Mouse (Mus musculus) mesoderm, embryonic 11.5 days (tissue): ENCODE measurements around the gene Klrb1b.

Experiments
- DNase-seq: peaks from one replicate; pipeline ENCODE4 v3.0.0-alpha.2; 2012; ENCODE audit warnings: low read depth, low spot score

Klrb1b gene

DNA sequence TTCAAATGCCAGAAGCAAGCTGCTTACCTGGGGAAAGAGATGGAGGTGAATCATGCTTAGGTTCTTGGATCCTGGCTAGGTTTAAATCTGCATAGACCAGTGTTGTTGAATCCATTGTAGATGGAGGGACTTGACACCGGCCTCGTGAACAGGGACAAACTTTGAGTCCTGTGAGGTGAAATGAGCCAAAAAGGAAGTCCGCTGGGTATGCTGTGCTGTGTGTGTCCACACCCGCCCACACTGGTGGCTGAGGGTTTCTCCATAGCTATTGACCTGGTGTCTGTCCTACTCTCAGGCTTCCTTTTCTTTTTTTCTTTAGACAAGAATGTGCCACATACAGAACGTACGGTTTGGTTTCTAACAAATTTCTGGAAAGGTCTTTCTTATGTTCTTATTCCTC is at the start of gene Klrb1b, which contains the start of gene Gm44511:
TSS of gene Klrb1b (minus strand) at position 200 of the 400 bp plus-strand sequence.
TSS of gene Gm44511 (minus strand) at position 184 of the 400 bp plus-strand sequence.
- DNase-seq: no peak

DNA sequence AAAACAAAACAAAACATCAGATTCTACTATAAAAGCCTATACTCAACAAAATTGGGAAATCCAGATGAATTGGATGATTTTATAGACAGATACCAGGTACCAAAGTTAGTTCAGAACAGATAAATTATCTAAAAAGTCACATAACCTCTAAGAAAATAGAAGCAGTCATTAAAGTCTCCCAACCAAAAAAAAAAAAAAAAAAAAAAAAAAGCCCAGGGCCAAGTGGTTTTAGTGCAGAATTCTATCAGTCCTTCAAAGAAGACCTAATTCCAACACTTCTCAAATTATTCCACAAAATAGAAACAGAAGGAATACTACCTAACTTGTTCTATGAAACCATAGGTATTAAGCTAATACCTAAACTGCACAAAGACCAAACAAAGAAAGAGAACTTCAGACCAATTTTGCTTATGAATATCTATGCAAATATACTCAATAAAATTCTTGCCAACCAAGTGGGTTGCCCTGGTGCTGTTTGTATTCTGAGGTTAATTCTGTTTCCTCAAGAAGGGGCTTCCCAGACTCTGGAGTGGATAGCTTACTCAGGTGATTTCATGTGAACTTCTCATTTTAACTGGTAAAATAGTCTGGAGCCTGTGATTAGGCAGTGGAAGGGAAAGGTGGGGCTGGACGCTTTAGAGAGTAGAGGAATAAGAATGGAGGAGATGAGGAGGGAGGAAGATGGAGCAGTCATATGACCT is 45.9 kb upstream of the Klrb1b start:
- DNase-seq: no peak

DNA sequence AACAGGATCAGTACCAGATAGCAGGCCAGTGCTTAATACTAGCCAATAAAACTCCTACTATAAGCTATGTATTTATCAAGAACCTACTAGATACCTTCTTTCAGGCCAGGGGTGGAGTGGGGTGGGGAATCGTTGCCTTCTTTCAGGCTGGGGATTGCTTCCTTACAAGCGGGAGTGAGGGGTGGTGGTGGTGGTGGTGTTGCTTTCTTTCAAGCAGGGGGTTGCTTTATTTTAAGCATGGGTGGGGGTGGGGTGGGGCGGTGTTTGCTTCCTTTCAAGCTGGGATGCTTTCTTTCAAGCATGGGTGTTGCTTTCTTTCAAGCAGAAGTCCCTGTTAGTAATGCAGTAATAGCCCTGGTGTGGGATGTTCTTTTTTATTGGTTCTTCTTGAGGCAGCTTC is 42.7 kb upstream of the Klrb1b start:
- no peak for DNase-seq

DNA sequence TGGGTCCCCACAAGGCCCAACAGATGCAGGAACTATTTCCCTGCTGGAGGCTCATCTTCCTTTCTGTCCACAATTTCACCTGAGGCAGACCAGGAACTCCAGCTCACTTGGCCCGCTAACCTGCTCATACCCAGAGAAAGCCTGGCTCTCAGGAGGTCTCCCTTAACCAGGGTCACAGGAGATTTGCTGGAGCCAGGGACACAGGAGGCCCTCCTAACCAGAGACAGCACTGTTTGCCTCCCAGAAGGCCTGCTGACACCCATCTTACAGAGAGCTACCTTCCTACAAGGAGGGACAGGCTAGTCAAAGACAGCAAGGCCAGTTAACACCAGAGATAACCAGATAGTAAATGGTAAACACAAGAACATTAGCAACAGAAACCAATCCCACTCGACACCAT is 31.8 kb upstream of the Klrb1b start:
- no peak for DNase-seq

DNA sequence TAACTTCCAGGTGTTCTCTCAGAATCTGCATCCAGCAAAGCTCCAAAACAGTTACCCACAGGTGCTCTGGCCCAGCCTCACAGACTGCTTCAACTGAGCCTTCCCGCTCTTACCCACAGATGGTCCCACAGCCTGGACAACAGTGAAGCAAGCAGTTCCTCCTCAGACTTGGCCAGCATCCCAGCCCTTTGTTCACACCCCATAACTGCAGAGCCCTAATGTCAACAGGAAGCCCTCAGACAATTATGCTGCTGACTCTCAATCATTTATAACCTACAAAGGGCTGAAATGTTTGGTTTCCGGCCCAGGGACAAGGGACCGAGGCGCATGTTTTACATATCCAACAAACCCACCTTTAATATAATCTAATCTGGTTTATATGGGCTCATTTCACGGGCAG is 30.1 kb upstream of the Klrb1b start:
- no peak for DNase-seq

DNA sequence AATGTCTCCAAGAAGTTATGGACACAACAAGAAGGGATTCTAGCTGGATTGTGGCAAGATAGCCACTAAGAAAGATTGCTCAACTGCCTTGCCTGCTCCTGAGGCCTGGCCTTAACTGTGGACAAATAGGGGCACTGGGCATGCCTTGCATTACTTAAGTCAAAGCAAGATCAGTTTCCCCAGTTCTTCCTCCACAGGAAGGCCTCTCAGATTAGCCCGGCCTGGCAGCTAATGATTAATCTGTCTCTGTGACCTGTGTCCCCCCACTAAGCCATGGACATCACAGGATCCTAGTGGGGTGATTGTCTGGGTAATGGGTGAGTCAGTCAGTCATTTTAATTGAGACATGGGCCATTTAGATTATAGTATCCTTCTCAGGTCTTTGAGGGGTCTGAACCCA is 29.3 kb upstream of the Klrb1b start:
- DNase-seq: no peak

DNA sequence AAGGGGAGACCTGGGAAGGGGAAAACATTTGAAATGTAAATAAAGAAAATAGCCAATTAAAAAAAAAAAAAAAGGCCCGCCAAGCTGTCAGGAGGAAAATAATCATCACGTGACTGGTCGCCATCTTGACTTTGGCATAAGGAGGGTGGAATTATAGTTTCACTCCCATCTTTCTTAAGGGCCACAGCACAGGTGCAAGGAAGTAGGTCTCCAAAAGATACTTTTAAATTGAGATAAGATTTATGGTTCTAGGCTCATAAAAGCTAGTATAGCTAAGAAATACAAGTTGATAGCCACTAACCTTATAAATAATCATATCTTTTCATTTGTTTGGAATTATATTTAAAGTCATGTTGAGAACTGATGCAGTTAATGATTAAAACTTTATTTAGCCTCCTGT is 28.8 kb upstream of the Klrb1b start:
- no peak for DNase-seq

DNA sequence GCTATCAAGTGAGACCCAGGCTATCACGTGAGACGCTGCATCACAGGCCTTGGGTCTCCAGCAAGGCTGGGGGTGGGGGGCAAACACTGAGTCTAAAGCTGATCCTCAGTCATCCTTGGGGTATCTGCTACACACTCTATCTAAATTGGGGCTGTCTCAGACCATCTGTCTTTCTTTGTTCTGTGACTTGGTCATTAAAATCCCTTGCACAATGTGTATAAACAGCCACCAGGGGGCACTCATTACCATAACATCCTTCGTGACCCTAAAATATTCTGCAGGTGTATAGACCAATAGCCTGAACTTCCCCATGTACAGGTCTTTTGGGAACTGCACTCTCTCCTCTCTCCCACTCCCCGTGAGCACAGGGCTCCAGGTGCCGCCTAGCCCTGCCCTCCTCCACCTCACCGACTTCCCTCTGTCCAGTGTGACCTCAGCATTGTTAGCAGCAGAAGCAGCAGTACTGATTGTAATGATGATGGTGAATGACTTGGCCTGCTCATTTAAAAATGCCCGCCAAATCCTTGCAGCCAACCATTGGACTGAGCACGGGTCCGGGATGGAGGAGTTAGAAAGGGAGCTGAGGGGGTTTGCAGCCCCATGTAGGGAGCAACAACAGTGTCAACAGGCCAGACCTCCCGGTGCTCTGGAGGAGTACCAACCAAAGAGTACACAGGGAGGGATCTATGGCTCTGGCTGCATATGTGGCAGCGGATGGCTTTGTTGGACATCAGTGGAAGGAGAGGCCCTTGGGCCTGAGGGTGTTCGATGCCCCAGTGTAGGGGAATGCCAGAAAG is 28.1 kb upstream of the Klrb1b start:
- peak; percentile 79 for DNase-seq

DNA sequence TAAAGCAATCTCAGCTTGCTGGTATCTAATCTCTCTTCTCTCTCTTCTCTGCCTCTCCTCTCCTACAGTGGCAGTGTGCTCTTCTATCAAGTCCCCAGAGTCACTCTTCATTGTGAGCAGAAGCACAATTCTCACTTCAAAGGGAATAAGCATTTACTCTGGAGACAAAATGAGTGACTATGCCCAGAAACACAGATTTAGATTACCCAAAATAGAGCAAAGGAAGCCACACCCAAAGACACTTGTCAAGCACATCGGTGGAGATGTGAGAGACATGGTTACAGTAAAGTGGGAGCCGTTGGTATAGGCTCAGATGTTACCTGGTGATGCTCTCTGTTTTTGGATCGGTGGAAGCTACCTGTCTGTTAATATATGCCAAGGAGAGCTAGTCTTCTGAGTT is 26.6 kb upstream of the Klrb1b start:
- DNase-seq: no peak

DNA sequence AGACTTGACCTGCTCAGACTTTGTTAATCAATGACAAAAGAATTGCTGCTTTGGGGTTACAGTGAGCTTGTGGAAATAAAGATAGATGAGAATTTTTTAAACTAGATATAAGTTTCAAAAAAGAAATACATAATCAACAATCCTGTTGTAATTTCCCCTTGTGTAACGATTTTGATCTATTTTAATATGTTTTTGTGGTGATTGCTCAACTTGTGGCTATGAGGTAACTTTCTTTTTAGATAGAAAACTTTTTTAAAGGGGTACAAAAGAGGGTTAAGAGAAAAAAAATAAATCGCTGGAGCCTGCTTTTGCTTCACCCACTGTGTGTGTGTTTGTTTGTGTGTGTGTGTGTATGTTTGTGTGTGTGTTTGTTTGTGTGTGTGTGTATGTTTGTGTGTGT is 25.0 kb upstream of the Klrb1b start:
- no peak for DNase-seq

DNA sequence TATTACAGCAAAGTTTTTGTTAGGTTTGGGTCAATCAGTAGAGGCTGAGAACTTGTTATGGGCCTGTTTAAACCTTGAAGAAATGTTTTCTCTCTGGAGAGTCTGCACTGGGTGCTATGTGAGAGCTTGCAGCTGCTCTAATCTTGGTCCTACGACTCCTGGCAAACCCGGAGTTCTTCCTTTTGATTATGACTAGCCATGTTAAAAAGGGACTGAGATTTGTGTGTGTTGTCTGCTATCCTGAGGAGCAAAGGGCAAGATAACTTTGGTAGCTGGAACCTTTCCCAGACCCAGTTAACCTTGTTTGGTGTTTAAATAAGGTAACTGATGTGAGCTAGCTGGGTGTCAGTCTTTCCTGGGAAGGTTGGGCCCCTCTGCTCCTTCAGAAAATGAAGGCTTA is 24.5 kb upstream of the Klrb1b start:
- DNase-seq: no peak

DNA sequence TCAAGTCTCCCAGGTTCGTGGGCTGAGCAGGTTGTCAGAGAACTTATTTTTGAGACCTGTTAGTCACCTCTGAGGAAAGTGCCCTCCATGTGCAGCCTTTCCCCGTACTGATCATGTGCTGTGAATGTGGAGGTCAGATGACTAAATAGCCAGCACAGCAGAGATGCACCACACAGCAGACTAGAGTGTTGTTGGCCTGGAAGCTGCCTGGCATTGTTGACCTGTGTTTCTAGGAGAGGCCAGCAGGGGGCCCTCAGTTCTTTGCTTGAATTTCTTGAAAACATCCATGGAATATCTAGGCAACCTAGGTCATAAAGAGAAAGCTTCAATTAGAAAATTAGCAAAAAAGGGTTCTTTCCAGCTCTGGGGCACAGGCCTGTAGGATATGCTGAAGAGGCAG is 23.8 kb upstream of the Klrb1b start:
- DNase-seq: no peak

DNA sequence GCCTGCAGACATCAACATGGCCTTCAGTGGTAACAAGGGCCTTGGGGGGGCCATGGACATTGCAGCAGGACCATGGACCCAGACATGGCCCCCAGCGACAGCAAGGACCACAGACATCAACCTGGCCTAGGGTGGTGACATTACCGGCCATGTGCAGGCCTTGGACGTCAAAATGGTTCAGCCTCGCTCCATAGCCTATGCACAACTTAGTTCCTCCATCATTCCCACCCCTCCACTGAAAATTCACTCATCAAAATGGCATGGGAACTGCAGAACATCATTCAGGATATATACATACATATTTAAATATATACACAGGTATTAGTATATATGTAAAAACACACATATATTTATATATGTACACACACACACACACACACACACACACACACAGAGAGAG is 21.3 kb upstream of the Klrb1b start:
- no peak for DNase-seq

DNA sequence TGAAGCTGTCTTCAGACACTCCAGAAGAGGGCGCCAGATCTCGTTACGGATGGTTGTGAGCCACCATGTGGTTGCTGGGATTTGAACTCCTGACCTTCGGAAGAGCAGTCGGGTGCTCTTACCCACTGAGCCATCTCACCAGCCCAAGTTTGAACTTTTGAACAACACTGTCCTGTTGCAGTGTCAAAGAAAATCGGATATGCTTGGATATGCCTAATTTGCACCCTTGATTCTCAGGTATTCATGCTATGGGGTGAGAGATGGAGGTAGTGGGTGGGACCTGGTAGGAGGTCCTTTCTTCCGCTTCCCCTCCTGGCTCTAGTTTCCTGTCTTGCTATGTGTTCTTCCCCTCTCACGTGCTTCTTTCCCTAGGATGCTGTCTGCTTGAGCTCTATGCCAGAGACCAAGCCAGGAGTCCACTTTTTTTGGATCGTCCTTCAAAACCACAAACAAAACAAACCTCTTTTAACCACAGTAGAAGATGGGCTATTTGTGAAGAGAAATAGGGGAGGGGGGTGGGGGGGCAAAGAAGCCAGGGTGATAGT is 19.9 kb upstream of the Klrb1b start:
- no peak for DNase-seq

DNA sequence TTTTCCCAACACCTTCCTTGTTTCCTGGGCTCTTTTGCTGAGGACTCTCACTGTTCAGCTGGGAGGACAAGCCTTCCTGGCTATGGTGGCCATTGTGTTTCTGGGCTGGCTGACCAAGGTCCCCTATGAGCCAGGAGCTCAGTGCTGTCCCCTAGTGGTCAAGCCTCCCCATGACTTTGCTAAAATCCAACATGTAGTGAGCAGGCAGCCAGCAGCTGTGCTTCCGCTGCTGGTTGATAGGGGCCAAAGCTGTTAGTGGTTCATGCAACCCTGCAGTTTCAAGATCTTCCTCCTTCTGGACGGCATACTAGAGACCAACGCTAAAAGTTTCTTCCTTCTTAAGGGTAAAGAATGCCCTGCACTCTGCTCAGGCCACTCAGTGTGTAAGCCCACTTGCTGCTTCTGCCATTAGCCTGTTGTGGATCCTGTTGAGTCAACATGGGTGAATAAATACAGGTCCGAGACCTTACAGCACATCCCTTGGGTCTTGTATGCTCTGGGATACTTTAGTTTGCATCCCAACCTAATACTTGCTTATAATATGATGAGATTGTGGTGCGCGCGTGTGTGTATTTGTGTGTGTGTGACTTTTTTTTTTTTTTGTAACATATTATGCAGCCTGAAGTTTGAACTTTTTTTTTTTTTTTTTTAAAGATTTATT is 19.3 kb upstream of the Klrb1b start:
- peak; percentile 96 for DNase-seq

DNA sequence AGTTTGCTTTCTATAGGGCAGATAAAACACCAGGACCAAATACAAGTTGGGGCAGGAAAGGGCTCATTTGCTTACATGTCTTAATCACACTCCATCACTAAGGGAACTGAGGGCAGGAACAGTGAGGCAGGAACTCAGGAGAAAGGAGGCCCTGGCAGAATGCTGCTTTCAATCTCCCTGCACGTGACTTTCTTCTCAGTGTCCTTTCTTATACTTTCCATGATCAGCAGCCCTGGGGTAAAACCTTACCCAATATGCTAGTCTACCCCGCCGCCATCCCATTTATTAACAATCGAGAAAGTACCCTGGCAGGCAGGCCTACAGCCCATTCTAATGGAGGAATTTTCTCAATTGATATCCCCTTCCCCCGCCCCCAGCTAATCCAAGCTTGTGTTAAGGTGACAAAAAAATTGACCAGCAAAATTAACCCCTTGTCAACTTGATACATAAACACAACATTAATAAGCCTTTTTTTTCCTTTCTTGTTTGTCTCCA is 18.5 kb upstream of the Klrb1b start:
- DNase-seq: no peak

DNA sequence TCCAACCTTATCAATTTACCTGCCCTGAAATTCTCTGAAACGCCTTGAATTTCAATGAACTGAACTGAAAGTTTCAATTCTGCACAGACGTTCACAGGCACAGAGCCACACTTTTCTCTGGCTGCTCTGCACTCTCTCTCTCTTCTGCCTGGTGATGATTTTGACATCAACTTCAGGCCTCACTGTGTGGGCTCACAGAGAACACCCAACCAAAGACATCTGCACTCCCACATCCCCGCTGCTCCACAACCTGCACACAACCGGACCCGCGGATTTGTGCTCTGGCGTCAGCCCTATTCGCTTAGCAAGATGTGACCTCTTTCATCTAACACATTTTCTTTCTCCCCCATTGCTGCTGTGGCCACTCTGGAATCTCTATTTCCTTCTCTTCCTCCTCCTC is 18.0 kb upstream of the Klrb1b start:
- no peak for DNase-seq

DNA sequence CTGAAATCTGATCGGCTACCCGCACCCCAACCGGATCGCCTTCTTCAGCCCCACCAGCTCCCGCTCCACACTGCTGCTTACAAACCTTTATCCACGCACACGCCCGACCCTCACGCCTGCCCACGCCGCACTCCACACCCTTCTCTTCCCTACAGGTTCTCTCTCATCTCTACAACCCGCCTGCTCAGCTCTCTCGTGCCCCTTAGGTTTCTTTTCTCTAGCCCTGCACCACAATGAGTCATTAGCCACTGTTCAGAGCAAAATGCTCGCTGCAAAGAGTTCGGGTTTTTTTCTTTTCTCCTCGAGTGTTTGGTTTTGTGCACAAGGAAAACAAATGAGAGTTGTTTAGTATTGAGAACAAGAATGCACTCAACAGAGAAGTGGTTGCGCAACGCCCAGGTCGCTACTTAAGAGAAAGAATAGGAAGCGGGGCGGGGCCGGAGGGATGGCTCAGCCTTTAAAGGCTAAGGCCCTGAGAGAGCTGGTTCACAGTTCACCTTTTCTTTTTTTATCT is 17.4 kb upstream of the Klrb1b start:
- no peak for DNase-seq

DNA sequence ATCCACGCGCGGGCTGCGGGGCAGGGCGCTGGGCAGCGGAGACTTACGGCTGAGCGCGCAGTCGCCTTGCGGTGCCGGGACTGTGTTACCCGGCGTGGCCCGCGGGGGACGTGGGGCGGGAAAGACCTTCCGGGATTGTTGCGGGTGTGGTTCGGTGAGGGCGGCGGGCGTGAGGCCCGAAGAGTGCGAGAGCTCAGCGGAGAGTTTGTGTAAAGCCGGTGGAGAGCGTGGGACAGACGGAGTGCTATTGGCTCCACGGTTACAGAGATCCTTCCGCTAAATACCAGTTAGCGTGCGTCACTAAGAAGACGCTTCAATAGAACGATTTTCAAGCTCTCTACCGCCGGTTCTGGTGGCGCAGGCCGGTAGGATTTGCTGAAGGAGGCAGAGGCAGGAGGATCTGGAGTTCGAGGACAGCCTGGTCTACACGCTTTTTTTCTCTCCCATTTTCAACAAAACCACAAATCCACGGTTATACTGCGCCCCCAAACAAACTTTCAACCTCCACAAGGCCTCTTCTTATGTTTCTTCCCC is 16.9 kb upstream of the Klrb1b start:
- peak; percentile 96 for DNase-seq

DNA sequence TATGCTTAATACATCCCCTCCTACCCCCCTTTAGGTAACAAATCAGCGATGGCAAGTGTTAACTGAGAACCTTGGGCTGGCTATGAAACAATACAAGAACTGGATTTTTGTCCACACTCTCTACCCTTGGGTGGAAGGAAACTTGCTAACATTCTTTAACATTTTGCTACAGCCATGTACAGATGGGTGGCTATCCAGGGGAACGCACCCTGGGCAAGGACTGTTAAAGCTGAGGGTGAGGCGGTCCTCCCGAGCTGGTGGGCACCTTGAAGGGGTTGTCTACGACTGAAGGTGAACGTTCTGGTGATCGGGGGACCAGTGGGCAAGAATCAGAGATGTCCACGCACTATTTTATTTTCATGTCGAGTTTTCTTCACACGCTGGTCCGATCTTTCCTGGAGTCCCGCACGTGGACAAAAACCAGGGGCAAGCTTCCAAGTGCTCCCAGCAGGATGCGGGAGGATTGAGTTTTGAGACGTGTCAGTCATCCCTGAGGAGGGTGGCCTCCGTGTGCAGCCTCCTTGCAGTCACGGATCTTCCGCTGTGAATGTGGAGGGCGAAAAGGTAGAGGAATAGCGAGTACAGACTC is 16.3 kb upstream of the Klrb1b start:
- DNase-seq: no peak

DNA sequence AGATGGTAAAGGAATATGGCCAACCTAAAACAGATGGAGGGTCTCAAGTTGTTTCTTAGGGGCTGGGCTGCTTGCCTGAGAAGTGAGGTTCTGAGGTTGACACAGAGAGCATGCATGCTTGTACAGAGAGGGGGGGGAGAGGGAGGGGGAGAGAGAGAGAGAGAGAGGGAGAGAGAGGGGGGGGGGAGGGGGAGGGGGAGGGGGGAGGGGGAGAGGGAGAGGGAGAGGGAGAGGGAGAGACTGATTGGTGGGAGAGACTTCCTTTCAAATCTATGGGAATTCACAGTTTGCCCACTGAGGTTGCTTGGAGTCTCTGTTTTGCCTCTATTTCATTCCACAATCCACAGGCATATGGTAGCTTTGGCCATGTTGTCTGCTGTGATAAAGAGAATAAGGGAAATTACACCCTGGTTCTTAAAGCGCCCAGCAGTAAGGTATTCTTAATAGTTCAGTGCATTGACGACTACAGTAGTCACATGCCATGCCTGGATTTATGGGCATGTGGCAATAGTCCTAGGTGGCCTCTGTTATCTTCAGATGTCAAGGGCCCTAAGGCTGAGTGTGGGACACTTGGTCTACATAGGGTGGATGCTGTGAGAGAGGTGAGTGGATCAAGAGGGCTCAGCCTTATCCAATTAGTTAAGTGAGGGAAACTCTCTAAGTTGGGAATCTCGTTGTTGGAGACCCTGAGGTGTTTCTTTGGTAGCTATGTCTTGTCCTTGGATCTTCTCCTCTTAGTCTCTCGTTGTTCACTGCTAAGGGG is 15.4 kb upstream of the Klrb1b start:
- DNase-seq: no peak
